Mouse (Mus musculus) stomach, postnatal 0 days (tissue): ENCODE data around the gene Fam189a1. TPM values are rescaled to one million over a fixed set of nuclear protein-coding genes. Genes with fewer than 3 reads are reported as not detected.

Experiments used
- ATAC-seq: fragments of 200-750 bp; cut with Nextera tagmentation; 2 replicates; pipeline ENCODE4 v1.8.0; 2017; ENCODE audit not compliant: low FRiP score, low TSS enrichment
- DNase-seq: peaks from one replicate; pipeline ENCODE4 v3.0.0-alpha.2; 2016; ENCODE audit warnings: low spot score
- H3K27ac ChIP-seq: fragments of 300-500 bp; sonication (generic); replicated peaks from 2 replicates; pipeline ENCODE4 v1.5.1; 2014; ENCODE audit warnings: mild to moderate bottlenecking, control low read depth
- H3K27me3 ChIP-seq: fragments of 300-500 bp; sonication (generic); 2 replicates; pipeline ENCODE4 v1.6.1; 2014; ENCODE audit warnings: low read length; ENCODE audit not compliant: control insufficient read depth, insufficient read depth
- H3K36me3 ChIP-seq: fragments of 300-500 bp; sonication (generic); 2 replicates; pipeline ENCODE4 v1.6.1; 2014; ENCODE audit warnings: low read length, mixed read lengths; ENCODE audit not compliant: control insufficient read depth, insufficient read depth
- H3K4me1 ChIP-seq: fragments of 300-500 bp; sonication (generic); replicated peaks from 2 replicates; pipeline ENCODE4 v1.6.1; 2014; ENCODE audit warnings: antibody characterized with exemption; ENCODE audit not compliant: control insufficient read depth, insufficient read depth
- H3K4me2 ChIP-seq: fragments of 300-500 bp; sonication (generic); replicated peaks from 2 replicates; pipeline ENCODE4 v1.6.1; 2014; ENCODE audit warnings: low read depth, mild to moderate bottlenecking, control low read depth, moderate library complexity
- H3K4me3 ChIP-seq: fragments of 300-500 bp; sonication (generic); 2 replicates; pipeline ENCODE4 v1.5.1; 2014; ENCODE audit warnings: low read depth, low read length, control low read depth
- H3K9ac ChIP-seq: fragments of 300-500 bp; sonication (generic); 2 replicates; pipeline ENCODE4 v1.6.1; 2014; ENCODE audit warnings: mild to moderate bottlenecking, low read length, control low read depth, mixed read lengths
- H3K9me3 ChIP-seq: fragments of 300-500 bp; sonication (generic); 2 replicates; pipeline ENCODE4 v1.6.1; 2016; ENCODE audit warnings: low read length; ENCODE audit not compliant: control insufficient read depth
- CTCF ChIP-seq: IDR thresholded peaks from 2 replicates; pipeline ENCODE4 v1.5.1; 2016; ENCODE audit warnings: antibody characterized with exemption, low read depth, mild to moderate bottlenecking, moderate library complexity
- EP300 ChIP-seq: optimal IDR thresholded peaks from 2 replicates; pipeline ENCODE3; 2016; ENCODE audit warnings: antibody characterized with exemption
- WGBS: fragments of 180-500 bp; shearing (Covaris S2); extraction: QIAGEN DNeasy Blood & Tissue Kit; methylation state at CpG from one replicate; pipeline ENCODE4 v1.1.7; 2014; 5-methylcytosine and 5-hydroxymethylcytosine counted together
- polyA plus RNA-seq: library from polyadenylated mRNA; unstranded; fragments of >200 nt; fragmentation: Nextera tagmentation; extraction: Ambion mirVana; gene quantifications from 2 replicates; pipeline ENCODE4 v1.2.1, GENCODE M21; 2015

Fam189a1 gene
- polyA plus RNA-seq, 1 experiment from 2014 or later: 0.25 TPM

- Histone ChIP-seq H3K9me3 (no peaks in the 10 kb centered on the region), H3K4me3 (no peak overlapping the region), H3K9ac (no peak overlapping the region), H3K36me3 (no peaks in the 10 kb centered on the region), H3K27ac (no peak overlapping the region), H3K4me1 (no peaks in the 10 kb centered on the region), H3K27me3 (no peaks in the 10 kb centered on the region), H3K4me2 (no peak overlapping the region)
- ATAC-seq (no peak), DNase-seq (no peak)
- no peak for TF ChIP-seq EP300
- no peak for TF ChIP-seq CTCF
- 80% methylated on average over 8 of the region's 8 CpGs for WGBS
Measured at GRCm38 (mm10) chr7:65018036-65018679, 138.2 kb downstream of the Fam189a1 start.

GRCm38 (mm10) chr7:65017348-65017747, 139.0 kb downstream of the Fam189a1 start:
- Histone ChIP-seq H3K4me2 (no peak overlapping the region), H3K4me1 (no peaks in the 10 kb centered on the region), H3K9me3 (no peaks in the 10 kb centered on the region), H3K4me3 (no peak overlapping the region), H3K36me3 (no peaks in the 10 kb centered on the region), H3K9ac (no peak overlapping the region), H3K27me3 (no peaks in the 10 kb centered on the region), H3K27ac (no peak overlapping the region)
- WGBS: 42% methylated on average over 5 of the region's 5 CpGs
- ATAC-seq (no peak), DNase-seq (no peak)
- no peak for TF ChIP-seq CTCF
- TF ChIP-seq EP300: no peak

GRCm38 (mm10) chr7:65011133-65011532, 145.2 kb downstream of the Fam189a1 start:
- Histone ChIP-seq H3K4me3 (no peak overlapping the region), H3K27me3 (no peaks in the 10 kb centered on the region), H3K36me3 (no peaks in the 10 kb centered on the region), H3K4me1 (0 out of 2 replicates have a peak, but pooled peaks cover 2% of the 10 kb centered on the region), H3K4me2 (no peak overlapping the region), H3K27ac (no peak overlapping the region), H3K9ac (no peak overlapping the region), H3K9me3 (no peaks in the 10 kb centered on the region)
- TF ChIP-seq CTCF (no peak), EP300 (peak; percentile 54)
- 32% methylated on average over 6 of the region's 6 CpGs for WGBS
- ATAC-seq: peak; percentile 64; the same call in 1 of the 2 replicates
- no peak for DNase-seq

GRCm38 (mm10) chr7:65010275-65010674, 146.1 kb downstream of the Fam189a1 start:
- H3K27ac ChIP-seq: no peak overlapping the region
- 56% methylated on average over 6 of the region's 6 CpGs for WGBS

GRCm38 (mm10) chr7:65005731-65006130, 150.6 kb downstream of the Fam189a1 start:
- no peak overlapping the region for H3K4me3 ChIP-seq
- TF ChIP-seq CTCF (no peak), EP300 (no peak)
- H3K9me3 ChIP-seq: no peaks in the 10 kb centered on the region
- 73% methylated on average over 2 of the region's 2 CpGs for WGBS
- no peak overlapping the region for H3K9ac ChIP-seq
- H3K4me1 ChIP-seq: 0 out of 2 replicates have a peak, but pooled peaks cover 2% of the 10 kb centered on the region
- no peaks in the 10 kb centered on the region for H3K27me3 ChIP-seq
- no peak overlapping the region for H3K4me2 ChIP-seq
- H3K27ac ChIP-seq: no peak overlapping the region
- ATAC-seq (no peak), DNase-seq (no peak)
- no peaks in the 10 kb centered on the region for H3K36me3 ChIP-seq

More at GRCm38 (mm10) chr7:65010275-65010674, 146.1 kb downstream of the Fam189a1 start:
- no peak for DNase-seq
- H3K36me3 ChIP-seq: no peaks in the 10 kb centered on the region
- H3K4me2 ChIP-seq: no peak overlapping the region
- no peak for ATAC-seq
- TF ChIP-seq EP300: no peak
- no peak for TF ChIP-seq CTCF
- 0 out of 2 replicates have a peak, but pooled peaks cover 2% of the 10 kb centered on the region for H3K4me1 ChIP-seq
- H3K27me3 ChIP-seq: no peaks in the 10 kb centered on the region
- no peak overlapping the region for H3K9ac ChIP-seq
- H3K9me3 ChIP-seq: no peaks in the 10 kb centered on the region
- H3K4me3 ChIP-seq: no peak overlapping the region

- ATAC-seq (no peak), DNase-seq (no peak)
- Histone ChIP-seq H3K4me1 (no peaks in the 10 kb centered on the region), H3K27me3 (no peaks in the 10 kb centered on the region), H3K4me3 (no peak overlapping the region), H3K36me3 (no peaks in the 10 kb centered on the region), H3K4me2 (no peak overlapping the region), H3K9me3 (no peaks in the 10 kb centered on the region), H3K27ac (no peak overlapping the region), H3K9ac (no peak overlapping the region)
- 58% methylated on average over 4 of the region's 4 CpGs for WGBS
- TF ChIP-seq CTCF (no peak), EP300 (no peak)
Measured at GRCm38 (mm10) chr7:64999718-65000214, 156.6 kb downstream of the Fam189a1 start.
